Mouse (Mus musculus): ENCODE data around the gene Parvb.
A peak's percentile ranks its signal among the peaks of the same experiment; 100 is the strongest.

Parvb gene

GRCm38 (mm10) chr15:84295225-84295624, 63.4 kb downstream of the Parvb start:
- no peak for DNase-seq

DNA sequence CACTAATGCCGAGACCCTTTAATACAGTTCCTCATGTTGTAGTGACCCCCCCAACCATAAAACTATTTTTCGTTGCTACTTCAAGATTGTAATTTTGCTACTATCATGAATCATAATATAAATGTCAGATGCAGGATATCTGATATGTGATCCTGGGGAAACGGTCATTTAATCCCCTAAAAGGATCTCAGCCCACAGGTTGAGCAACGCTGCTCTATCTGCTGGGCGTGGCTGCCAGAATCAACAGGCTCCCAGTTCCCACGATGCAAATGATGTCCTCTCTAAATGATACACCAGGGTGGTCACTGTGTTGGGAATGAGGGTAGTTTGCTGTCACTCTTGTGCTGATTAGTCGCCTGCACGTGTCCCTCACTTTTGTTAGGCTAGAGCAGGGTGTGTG, 65.6 kb downstream of the Parvb start:
- DNase-seq: no peak

DNA sequence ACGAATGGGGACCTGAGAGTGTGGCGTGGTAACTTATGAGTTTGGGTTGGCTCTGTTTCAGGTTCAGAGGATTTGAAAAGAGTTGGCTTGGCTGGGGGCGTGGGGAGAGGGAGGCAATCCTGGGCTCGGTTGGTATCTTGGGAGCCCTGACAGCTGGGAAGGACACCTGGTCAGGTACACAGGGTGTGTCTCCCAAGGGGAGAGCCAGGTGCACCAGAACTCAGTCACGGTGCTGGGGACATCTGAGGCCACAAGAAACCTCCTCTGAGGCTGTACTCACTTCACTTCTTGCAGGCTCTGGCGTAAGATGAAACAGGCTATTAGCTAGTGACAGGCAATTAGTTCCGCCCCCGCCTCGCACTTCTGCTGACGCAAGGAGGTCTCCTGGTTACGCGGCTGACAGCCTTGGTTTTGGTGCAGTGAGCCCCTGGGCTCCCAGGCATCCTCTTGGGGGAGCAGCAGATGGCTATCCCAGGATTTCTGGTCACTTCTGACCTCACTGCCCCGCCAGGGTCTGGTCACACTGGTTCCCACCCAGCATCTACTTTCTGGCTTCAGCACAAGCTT, 67.0 kb downstream of the Parvb start:
- DNase-seq: peak; percentile 14

DNA sequence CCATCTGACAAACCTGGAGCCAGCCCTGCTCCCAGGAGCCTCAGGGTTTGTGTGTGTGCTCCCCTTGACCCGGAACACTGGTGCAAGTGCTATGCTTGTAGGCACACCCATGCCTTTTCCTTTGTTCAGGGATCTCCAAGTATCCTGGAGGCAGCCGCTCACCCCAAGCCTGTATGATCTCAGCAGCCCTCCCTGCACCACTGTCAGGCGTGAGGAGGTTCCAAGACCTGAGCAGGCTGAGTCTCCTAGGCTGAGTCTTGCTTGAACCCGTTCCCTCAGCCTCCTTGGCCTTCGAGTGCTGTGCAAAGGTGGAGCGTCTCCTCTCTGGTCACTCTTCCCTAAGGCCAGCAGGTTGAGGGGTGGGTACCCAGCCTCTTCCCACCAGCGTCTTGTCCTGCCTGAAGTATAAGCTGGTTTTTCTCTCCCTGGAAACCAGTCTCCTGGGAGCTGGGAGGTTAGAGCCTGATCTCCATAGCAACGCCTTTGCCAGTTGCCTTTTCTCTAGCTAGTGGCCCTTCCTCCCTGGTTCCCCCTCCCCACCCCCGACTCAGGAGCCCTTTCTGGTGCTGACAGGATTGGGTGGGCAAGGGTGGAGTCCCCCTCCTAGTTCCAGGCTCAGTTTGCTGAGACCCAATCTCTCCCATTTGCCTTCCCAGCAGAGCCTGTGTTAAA, 68.0 kb downstream of the Parvb start:
- no peak for DNase-seq

- DNase-seq: no peak
These were observed 68.7 kb downstream of the Parvb start for GRCm38 (mm10) chr15:84300591-84300990.

GRCm38 (mm10) chr15:84301026-84301425, 69.2 kb downstream of the Parvb start:
- DNase-seq: peak; percentile 43

DNA sequence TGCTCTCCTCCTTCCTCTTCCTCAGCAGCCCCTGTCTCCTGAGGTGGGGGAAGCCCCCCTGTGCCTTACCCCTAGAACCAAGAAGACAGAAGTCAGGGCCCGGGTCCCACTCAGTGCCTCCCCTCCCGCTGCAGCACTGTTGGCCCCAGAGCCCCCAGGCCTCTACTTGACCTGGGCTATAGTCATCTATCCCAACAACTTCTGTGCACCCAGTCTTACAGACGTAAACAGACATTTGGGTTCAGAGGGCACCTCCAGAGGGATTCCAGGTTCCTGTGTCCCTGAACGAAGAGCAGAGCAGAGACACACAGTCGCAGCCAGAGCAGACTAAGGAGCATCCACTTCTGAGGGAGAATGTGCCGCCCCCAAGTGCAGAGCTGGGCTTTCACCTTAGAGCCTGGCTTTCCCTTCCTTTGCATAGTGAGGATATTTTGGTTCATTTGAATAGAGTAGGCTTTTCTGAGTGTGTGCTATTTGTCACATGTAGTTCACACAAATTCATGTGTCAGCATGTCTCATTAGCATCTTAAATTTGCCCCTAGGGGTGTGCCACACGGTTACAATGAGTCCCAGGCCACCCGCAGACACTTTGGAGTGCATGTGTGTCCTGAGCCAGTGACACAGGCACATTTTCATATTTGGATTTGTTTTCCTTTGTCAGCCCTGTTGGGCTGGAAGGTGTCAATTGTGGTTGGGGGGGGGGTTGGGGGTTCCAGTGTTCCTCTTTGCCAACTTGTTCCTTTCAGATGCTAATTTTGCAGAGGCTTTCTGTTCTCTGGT, 70.0 kb downstream of the Parvb start:
- DNase-seq: no peak

GRCm38 (mm10) chr15:84303264-84303663, 71.4 kb downstream of the Parvb start:
- DNase-seq: no peak

- DNase-seq: no peak
These were observed 73.5 kb downstream of the Parvb start for GRCm38 (mm10) chr15:84305333-84305732.

GRCm38 (mm10) chr15:84310271-84310670, 78.4 kb downstream of the Parvb start:
- DNase-seq: no peak

DNA sequence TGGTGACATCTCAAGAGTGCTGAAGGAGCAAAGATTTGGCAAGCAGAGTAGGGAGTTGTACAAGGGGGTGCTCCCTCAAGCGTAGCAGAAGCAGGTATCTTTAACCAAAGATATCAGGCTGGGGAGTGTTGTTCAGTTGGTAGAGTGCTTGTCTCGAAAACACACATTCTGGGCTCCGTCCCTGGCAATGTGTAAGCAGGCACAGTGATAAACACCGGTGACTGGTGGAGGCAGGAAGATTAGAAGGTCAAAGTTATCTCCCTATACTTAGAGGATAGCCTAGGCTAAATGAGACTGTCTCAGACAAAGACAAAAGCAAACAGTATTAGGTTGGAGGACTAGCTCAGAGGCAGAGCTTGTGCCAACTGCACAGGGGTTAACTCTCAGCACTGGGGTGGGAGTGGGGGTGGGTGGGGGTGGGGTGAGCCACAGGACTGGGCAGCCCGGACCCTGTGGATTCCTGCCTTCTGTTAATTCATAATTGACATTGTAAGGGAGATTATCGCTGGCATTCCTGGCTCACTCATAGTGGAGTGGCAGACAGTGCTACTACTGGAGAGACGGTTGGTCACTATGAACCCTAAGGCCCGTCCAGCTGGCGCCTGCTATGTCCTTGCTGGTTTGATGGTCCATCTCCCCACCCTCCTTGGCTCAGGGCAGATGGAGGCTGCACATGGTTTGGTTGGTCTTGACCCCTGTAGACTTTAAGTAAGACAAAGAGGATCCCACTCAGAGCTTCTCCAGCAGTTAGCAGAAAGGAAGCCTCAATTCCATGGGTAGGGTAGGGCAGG, 79.6 kb downstream of the Parvb start:
- no peak for DNase-seq

DNA sequence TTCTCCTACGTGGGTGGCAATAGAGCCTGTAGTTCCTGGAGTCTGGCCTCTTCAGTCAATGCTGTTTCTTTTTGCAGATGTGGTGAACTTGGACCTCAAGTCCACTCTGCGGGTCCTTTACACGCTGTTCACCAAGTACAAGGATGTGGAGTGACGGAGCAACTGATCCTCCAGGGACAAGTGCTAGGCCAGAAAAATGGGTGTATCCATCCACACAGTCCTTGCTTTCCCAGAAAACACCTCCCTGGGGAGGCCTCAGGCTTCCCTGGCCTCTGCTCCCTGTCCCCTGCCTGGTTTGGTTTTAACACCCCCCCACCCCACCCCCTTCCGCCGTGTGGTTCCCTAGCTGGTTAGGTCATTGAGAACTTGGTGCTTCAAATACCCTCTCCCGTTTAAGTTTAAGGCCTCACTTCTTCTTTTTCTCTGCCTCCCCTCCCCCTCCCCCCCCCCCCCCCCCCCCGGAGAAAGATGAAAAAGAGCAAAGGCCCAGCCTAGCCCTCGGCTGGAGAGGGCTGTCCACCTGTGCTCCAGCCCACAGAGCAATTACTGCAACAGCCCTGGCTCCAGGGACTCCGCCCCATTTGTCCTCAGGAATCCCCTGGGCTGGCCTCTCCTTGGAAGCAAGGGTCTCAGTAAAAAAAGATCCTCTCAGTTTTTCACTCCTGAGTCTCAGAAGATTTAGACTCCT, 81.2 kb downstream of the Parvb start:
- no peak for DNase-seq

GRCm38 (mm10) chr15:84313566-84313878, 81.7 kb downstream of the Parvb start:
- DNase-seq: peak; percentile 26

DNA sequence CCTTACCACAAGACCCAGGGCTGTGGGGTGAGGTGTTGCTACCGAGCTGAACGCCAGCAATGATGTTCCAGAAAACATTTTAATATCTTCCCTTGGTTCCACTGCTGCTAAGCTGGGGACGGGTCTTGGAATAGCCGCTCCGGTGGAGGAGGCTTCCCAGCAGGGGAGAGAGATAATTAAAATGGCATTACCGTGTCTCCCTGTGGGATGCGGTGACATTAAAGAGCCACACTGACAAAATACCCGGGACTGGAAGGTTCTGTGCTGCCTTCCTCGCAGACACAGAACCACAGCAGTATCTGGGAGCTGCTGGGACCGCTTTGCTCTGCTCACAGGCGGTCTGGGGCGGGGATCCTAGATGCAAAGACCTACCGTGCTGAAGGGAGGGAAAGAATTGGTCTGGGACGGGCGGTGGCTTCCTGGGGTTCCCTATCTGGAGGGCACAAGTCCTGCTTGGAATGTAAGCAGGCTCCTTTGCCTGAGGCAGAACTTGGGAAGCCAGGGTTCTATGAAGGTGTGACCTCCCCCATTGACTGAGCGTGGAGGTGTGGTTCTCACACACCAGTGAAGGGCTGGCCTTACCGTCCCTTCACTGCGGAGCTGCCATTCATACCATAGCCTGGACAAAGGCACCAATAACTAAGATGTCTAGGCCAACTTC, 82.7 kb downstream of the Parvb start:
- no peak for DNase-seq

DNA sequence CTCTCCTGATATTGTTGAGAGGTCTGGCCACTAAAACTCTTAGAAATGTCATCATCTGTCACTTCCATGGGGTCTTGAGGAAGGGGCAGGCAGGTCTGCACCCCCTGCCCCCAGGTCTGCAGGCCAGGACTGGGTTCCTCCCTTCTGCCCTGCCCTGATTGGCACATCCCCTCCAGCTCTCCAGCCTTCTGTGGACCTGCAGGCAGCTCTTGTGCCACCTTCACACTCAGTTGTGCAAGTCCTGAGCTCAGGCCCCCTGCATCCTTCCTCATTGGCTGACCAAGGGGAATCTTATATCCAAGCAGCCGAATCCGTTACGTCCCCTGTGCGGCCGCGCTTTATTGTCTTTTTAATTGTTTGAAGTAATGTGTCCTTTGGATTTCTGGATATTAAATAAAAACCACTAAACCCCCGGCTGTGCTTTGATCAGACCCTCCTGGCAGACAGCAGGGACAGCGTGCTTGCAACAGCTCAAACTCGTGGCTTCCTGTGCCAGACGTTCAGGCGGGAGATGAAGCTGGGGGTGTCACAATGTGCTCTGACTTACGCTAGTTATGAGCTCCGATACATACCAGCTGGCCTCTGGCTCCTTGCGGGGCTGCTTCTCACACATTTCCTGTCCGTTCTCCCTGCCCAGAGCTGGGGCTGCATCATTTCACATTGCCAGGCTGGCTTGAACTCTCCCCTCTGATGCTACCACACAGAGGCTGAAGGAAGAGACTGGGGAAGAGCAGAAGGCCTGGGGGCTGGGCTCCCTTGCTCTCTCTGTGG, 83.6 kb downstream of the Parvb start:
- peak; percentile 50 for DNase-seq

GRCm38 (mm10) chr15:84319393-84319792, 87.5 kb downstream of the Parvb start:
- no peak for DNase-seq

DNA sequence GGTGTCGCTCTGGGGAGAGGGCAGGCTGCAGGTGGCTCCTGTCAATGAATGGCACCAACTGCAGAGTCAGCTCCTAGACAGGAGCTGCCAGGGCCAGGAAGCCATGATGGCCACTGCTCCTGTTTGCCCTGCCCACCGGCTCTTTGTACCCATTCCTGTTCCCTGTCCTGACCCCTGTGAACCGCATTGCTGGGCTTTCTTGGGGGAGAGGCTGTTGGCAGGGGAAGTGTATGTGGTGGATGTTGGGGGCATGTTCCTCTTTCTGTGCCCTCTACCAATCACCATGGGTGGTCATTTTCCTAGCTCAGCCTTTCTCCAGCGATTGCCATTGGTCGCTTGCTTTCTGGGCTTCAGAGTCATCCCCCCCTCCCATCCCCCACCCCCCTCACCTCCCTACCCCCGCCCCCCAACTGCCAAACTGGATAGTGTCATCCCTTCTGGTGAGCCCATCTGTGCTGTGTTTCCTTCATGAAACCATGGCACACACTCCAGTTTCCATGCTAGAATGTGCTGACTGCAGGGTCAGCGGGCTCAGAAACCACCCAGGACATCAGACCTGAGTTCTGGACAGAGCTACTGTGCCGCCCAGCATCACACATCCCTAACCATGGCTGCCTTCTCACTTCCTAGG, 89.8 kb downstream of the Parvb start:
- peak; percentile 18 for DNase-seq

DNA sequence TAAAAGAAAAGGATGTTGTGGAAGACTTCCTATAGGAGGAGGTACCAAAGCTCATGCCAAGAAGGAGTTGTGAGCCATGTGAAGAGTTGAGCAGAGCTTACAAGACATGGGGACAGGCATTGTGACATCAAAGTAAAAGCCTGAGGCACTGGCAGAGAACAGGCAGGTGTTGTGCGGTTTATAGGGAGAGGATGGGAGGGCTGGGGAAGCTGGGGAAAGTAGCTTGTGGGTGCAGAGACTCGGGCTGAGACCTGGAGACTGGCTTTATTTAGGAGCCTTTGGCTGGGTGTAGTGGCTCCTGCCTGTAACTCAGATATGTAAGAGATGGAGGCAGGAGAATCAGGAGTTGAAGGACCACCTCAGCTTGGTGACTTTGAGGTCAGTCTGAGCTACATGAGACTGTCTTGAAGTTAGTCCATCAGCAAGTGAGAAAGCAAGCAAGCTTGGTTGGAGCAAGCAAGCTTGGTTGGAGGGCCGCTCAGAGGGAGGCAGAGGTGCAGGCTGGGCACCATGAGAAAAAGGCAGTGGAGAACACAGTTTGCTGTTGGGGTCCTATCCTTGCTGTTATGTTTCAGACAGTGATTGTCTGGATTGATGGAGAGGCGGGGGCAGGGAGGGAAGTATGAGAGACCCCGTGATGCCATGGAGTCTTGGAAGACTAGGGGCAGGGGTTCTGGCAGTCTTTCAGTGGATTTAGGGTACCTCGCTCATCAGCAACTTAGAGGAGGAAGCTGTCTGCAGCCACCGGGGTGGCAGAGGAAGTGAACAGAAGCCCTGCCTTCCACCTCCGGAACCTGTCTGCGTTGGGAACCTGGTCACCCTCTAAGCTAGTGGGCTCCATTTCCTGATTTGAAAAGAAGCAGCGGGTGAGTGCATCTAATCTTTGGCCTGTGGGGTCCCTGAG, 92.4 kb downstream of the Parvb start, which contains the start of gene Parvg:
TSS of gene Parvg (plus strand) at position 61 of the 904 bp plus-strand sequence.
- peak; percentile 33 for DNase-seq

- DNase-seq: peak; percentile 48
These were observed 93.2 kb downstream of the Parvb start for GRCm38 (mm10) chr15:84324870-84325553.

All from lung, postnatal 36 days (tissue).